Mouse (Mus musculus): ENCODE results near the gene Rfk.

The Rfk gene

GRCm38 (mm10) chr19:17385022-17385421 is 8.8 kb upstream of the Rfk start:
- no peak for DNase-seq (ENCODE audit: low read depth, low spot score)

GRCm38 (mm10) chr19:17385426-17385825 is 8.4 kb upstream of the Rfk start:
- peak; percentile 10 for DNase-seq (ENCODE audit: low read depth, low spot score)

GRCm38 (mm10) chr19:17386424-17386823 is 7.4 kb upstream of the Rfk start:
- no peak for DNase-seq (ENCODE audit: low read depth, low spot score)

- DNase-seq (ENCODE audit: low read depth, low spot score) = peak; percentile 30
Measured at GRCm38 (mm10) chr19:17388404-17388803, 5.4 kb upstream of the Rfk start.

GRCm38 (mm10) chr19:17392866-17393265 is 977 bp upstream of the Rfk start:
- no peak for DNase-seq (ENCODE audit: low read depth, low spot score)

GRCm38 (mm10) chr19:17396802-17397201 is 3.0 kb downstream of the Rfk start:
- no peak for DNase-seq (ENCODE audit: low read depth, low spot score)

DNA sequence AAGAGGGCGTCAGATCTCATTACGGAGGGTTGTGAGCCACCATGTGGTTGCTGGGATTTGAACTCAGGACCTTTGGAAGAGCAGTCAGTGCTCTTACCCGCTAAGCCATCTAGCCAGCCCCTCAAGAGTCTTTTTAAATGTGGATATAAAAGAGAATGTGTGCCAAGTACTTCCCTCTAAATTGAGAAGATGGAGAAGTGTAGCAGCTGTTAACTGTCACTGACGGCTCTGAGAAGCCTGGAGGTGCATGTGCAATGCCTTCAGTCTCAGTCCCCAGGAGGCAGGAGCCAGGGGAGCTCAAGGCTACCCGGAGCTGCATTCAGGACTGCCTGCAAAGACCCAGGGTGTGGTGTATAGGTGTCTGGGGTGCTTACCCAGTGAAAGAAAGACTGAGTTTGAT is 4.1 kb downstream of the Rfk start:
- no peak for DNase-seq (ENCODE audit: low read depth, low spot score)

DNA sequence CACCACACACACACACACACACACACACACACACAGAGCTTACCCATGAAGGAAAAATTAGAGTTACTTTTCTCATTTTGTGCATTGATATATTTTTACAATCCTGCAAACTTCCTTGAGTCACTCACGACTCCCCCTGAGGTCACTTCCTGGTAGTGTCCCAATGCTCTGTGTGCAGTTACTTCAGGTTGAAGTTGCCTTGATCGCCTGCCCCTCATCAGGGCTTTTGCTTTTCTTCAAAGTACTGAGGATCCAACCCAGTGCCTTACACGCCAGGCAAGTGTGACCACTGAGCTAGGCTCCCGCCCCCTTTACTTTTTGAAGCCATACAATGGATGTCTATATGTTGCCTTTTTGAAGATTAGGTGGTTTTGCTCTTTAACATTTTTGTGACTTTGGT is 6.1 kb downstream of the Rfk start:
- no peak for DNase-seq (ENCODE audit: low read depth, low spot score)

DNA sequence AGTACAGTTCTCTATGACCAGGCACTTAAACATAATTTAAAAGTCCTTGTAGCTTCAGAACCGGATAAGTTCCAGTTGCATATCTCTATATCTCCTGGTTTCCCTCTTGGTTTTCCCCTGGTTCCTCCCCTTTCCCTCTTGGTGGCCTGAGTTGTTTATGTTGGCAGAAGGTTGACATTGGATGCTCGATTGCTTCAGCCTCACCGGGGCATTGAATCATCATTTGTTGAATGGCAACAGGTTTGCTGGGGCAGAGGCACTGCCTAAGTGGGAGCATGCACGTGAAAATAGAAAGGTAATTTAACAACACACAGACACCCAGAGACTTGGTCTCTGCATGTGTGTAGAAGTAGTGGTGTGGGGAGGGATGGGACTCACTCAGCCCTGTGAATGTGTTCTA is 6.7 kb downstream of the Rfk start:
- no peak for DNase-seq (ENCODE audit: low read depth, low spot score)

- DNase-seq (ENCODE audit: low read depth, low spot score) = no peak
Measured at GRCm38 (mm10) chr19:17403175-17403574, 9.3 kb downstream of the Rfk start.

- no peak for DNase-seq (ENCODE audit: low read depth, low spot score)
Measured at GRCm38 (mm10) chr19:17406823-17407222, 13.0 kb downstream of the Rfk start.

- DNase-seq (ENCODE audit: low read depth, low spot score) = no peak
Measured at GRCm38 (mm10) chr19:17408591-17408990, 14.7 kb downstream of the Rfk start.

GRCm38 (mm10) chr19:17409351-17409750 is 15.5 kb downstream of the Rfk start:
- no peak for DNase-seq (ENCODE audit: low read depth, low spot score)

DNA sequence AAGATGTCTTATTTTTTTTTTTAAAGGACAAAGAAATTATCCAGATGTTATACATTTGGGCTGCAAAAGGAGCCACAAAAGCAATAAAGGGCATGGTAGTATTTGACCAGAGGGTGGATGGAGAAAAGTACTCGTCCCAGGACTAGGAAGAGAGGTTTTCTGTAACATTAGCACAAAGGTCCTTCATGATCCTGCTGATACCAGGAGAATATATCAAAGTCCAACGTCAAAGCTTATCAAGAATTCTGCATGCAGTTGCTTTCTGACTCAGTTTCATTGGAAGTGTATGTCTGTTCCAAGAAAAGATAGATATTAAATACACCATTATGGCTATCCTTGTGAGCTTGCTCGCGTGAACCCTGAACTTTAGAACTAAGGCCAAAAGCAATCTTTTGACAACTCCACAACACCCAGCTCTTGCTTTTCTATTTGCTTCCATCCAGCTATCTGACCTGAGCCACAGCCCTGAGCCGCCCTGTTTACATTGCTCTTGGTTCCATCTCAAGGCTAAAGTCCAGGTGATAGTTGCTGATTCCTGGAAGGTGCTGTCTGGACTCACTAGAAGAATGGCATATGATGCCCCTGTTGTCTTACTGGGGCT is 16.7 kb downstream of the Rfk start:
- DNase-seq (ENCODE audit: low read depth, low spot score) = no peak

GRCm38 (mm10) chr19:17412915-17413459 is 19.1 kb downstream of the Rfk start:
- DNase-seq (ENCODE audit: low read depth, low spot score) = no peak

DNA sequence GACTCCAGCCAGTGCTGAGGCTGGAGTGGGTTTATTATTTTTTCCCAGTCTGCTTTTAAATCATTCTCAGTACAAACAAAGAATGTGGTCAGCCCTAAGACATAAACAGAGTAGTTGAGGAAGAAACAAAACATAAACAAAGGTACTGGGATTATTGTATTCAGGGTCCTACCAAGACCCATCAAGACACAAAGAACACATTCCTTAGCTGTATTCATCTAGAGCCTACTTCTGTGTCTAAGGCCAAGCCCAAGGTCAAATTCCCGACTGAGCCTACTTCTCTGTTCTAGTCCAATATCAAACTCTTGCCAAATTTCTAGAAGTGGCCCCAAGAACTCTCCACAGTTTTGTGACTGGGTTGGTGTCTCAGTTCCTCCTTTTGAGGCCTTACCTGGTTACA is 24.0 kb downstream of the Rfk start:
- no peak for DNase-seq (ENCODE audit: low read depth, low spot score)

DNA sequence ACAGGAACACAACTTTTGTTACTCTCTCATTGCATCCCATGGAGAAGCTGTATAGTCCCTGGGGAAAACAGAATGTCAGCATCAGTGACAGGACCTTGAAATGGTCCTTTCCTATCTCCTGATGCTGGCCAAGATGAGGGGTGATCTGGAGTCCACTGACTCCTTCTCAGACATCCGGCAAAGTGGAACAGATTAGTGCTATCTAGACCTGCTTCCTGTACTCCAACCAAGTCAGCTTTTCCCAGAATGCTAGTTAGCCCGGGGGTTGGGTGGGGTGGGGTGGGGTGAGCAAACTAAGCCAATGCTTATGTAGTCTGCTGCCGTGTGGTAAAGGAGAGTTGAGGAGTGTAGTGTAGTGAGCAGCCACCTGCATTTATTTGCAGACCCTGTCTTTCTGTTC is 29.5 kb downstream of the Rfk start:
- no peak for DNase-seq (ENCODE audit: low read depth, low spot score)

GRCm38 (mm10) chr19:17427824-17428560 is 34.1 kb downstream of the Rfk start:
- no peak for DNase-seq (ENCODE audit: low read depth, low spot score)

DNA sequence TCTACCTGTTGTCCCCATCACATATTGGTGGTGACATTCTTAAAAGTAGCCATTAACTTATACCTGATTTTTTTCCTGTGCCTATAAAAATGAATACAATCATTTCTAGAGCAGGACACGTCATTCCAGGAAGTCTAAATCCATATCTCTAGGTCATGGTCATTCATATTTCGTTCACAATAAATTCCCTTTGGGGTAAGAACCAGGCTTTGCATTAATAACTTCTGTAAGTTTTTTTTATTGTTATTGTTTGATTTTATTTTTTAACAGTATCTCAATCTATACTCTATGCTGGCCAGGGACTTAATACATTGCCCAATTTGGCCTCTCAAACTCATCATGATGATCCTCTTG is 34.7 kb downstream of the Rfk start:
- no peak for DNase-seq (ENCODE audit: low read depth, low spot score)

DNA sequence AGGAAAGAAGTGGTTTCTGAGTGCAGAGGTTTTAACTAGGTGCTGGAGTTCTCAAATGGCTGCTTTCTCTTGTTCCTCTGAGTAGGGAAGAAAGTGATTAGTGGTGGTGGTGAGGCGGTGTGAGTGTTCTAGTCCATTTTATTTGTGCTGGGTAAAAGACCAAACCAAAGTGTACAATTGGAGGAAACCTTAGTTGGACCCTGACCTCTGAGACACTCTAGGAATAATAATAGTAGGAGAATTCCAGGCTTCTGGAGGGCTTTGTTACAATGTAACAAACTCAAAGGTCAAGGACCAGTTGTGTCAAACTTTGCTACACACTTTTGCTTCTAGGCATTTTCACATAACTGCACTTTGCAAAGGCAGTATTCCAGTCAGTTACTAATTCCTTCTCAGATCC is 42.8 kb downstream of the Rfk start:
- no peak for DNase-seq (ENCODE audit: low read depth, low spot score)

DNA sequence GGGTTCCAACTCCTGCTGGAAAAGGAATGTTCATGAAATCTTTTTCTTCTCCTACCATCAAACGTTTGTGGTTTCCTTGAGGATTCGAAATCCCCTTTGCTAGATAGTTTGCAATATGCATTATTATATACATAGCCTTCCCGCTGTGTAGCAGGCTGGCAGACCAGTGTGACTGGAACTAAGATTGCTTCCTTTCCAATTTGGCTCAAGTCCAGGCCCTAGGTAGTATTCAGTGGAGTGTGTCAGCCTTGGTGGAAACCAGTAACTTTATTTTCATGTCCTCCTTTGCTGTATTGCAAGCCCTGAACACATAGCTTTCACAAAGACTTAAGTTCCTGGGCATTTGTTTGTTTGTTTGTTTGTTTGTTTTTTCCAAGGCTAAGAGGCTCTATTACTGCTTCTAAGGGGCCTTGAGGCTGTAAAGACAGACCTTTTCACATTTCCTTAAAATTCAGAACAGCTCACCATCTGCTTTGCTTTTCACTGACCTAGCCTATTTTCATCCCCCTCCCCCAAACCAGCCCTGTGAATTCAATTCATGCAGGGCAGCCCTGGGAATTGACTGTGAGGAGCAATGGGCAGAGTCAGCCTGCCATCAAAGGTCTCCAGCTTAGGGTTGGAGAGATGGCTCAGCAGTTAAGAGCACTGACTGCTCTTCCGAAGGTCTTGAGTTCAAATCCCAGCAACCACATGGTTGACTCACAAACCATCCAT is 45.8 kb downstream of the Rfk start:
- DNase-seq (ENCODE audit: low read depth, low spot score) = no peak

GRCm38 (mm10) chr19:17443581-17443980 is 49.7 kb downstream of the Rfk start:
- no peak for DNase-seq (ENCODE audit: low read depth, low spot score)
